Mouse (Mus musculus) forebrain, embryonic 11.5 days (tissue): ENCODE data around the gene Skap2. TPM values are rescaled to one million over a fixed set of nuclear protein-coding genes. Genes with fewer than 3 reads are reported as not detected.

ENCODE experiments used
- ATAC-seq: fragments of 200-750 bp; cut with Nextera tagmentation; replicated peaks from 2 replicates; pipeline ENCODE4 v1.8.0; 2017; ENCODE audit warnings: moderate TSS enrichment; ENCODE audit not compliant: low FRiP score
- DNase-seq: peaks from one replicate; pipeline ENCODE4 v3.0.0-alpha.2; 2017; ENCODE audit warnings: low spot score
- H3K27ac ChIP-seq: fragments of 300-500 bp; sonication (generic); 2 replicates; pipeline ENCODE4 v1.5.1; 2014; ENCODE audit warnings: low read depth, low read length
- H3K27me3 ChIP-seq: fragments of 300-500 bp; sonication (generic); 2 replicates; pipeline ENCODE4 v1.6.1; 2014; ENCODE audit warnings: mild to moderate bottlenecking, low read length, mixed read lengths; ENCODE audit not compliant: control insufficient read depth, insufficient read depth
- H3K36me3 ChIP-seq: fragments of 300-500 bp; sonication (generic); 2 replicates; pipeline ENCODE4 v1.6.1; 2014; ENCODE audit warnings: mild to moderate bottlenecking, low read length, moderate library complexity, mixed read lengths; ENCODE audit not compliant: control insufficient read depth, insufficient read depth
- H3K4me1 ChIP-seq: fragments of 300-500 bp; sonication (generic); replicated peaks from 2 replicates; pipeline ENCODE4 v1.6.1; 2014; ENCODE audit warnings: low read length, mixed read lengths; ENCODE audit not compliant: control insufficient read depth, insufficient read depth
- H3K4me2 ChIP-seq: fragments of 300-500 bp; sonication (generic); 2 replicates; pipeline ENCODE4 v1.6.1; 2014; ENCODE audit warnings: low read depth, mild to moderate bottlenecking, low read length, moderate library complexity, mixed read lengths; ENCODE audit not compliant: severe bottlenecking
- H3K4me3 ChIP-seq: fragments of 300-500 bp; sonication (generic); 2 replicates; pipeline ENCODE4 v1.5.1; 2014; ENCODE audit warnings: low read depth, low read length
- H3K9ac ChIP-seq: fragments of 300-500 bp; sonication (generic); 2 replicates; pipeline ENCODE4 v1.6.1; 2014; ENCODE audit warnings: low read length
- H3K9me3 ChIP-seq: fragments of 300-500 bp; sonication (generic); 2 replicates; pipeline ENCODE4 v1.6.1; 2016; ENCODE audit warnings: low read length, mixed read lengths; ENCODE audit not compliant: control insufficient read depth
- WGBS: fragments of 180-500 bp; shearing (Covaris S2); extraction: QIAGEN DNeasy Blood & Tissue Kit; methylation state at CpG from one replicate; pipeline ENCODE4 v1.1.7; 2014; 5-methylcytosine and 5-hydroxymethylcytosine counted together
- polyA plus RNA-seq: library from polyadenylated mRNA; unstranded; fragments of >200 nt; fragmentation: Nextera tagmentation; extraction: Ambion mirVana; gene quantifications from 2 replicates; pipeline ENCODE4 v1.2.1, GENCODE M21; 2014

The Skap2 gene
- polyA plus RNA-seq, 1 experiment from 2014 or later, result 7.7 TPM

DNA sequence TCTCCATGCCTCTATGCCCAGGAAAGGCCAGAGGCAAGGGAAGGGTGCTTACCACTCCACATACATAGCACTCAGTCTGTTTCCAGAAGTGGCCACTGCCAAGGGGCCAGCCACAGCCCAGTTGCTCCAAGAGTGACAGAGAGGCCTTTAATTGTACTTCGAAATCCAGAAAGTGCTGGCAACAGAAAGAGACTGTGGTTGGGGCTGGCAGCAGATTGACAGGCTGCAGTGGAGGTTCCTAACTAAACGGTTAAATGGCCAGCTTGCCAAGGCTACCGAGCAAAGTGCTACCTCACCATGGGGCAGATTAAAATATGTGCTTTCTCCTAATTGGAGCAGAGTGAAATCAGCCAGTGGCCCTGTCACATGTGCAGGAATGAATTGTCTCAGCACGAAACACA, 186.7 kb downstream of the Skap2 start:
- H3K27ac ChIP-seq, result no peak overlapping the region

DNA sequence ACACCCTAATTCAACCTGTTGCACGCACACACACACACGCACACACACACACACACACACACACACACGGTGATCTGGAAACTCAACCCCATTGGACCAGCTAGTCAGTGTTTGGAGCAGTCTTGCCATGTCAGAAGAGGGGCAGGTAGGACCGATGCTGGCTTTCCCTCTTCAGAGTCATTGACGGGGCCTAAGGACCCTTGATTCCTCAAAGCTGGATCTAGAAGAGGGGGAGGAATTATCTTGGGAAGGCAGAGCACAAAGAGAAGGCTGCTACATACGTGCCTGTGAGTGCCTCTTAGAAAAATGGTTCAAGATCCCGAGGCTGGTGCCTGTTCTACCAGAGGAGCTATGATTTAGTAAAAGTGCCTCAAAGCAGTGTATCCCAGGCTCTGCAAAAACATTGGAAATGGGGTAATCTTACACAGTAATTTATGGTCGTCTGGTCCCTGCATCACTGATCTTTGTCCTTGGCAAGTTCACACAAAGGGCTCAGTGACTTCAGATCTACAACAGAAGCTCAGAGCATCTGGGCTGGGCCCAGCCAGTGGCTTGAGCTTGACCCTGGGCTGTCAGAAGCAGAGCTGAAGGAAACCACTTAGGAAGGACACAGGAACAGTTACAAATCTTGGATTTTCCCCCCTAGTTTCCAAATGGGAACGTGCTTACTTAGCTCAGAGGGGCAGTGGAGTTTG, 188.1 kb downstream of the Skap2 start:
- no peak overlapping the region for H3K4me2 ChIP-seq
- ATAC-seq (no peak), DNase-seq (no peak)
- no peaks in the 10 kb centered on the region for H3K9me3 ChIP-seq
- 82% methylated on average over 9 of the region's 9 CpGs for WGBS
- H3K36me3 ChIP-seq, result no peaks in the 10 kb centered on the region
- H3K4me3 ChIP-seq, result no peak overlapping the region
- 0 out of 2 replicates have a peak, but pooled peaks cover 3% of the 10 kb centered on the region for H3K4me1 ChIP-seq
- H3K27ac ChIP-seq, result no peak overlapping the region
- no peaks in the 10 kb centered on the region for H3K27me3 ChIP-seq
- H3K9ac ChIP-seq, result no peak overlapping the region

More for the DNA sequence above, 186.7 kb downstream of the Skap2 start:
- Histone ChIP-seq H3K27me3 (no peaks in the 10 kb centered on the region), H3K9me3 (no peaks in the 10 kb centered on the region), H3K4me1 (0 out of 2 replicates have a peak, but pooled peaks cover 3% of the 10 kb centered on the region), H3K9ac (no peak overlapping the region), H3K36me3 (no peaks in the 10 kb centered on the region), H3K4me3 (no peak overlapping the region), H3K4me2 (no peak overlapping the region)
- ATAC-seq (no peak), DNase-seq (no peak)
- 42% methylated on average over 4 of the region's 4 CpGs for WGBS

DNA sequence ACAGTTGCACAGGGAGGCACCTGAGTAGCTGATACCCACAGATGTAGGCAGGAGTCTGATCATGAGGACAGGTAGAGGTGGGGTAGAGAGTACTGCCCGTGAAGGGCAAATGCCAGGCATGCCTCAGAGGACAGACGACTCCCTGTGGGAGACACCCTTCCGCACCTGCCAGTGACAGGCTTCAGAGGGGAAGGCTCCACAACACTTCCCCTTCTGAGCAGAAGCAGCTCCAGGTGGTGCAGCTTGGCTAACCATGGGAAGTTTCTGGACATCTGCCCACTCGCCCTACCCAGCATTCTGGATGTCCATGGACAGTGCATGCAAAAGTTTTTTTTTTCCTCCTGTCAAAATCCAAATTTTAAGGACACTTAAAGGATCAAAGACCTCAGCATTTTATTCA, 190.3 kb downstream of the Skap2 start:
- H3K9me3 ChIP-seq, result peaks cover 3% of the 10 kb centered on the region; the same call in 1 of the 2 replicates
- no peak overlapping the region for H3K27ac ChIP-seq
- 80% methylated on average over 4 of the region's 4 CpGs for WGBS
- H3K9ac ChIP-seq, result no peak overlapping the region
- no peaks in the 10 kb centered on the region for H3K27me3 ChIP-seq
- H3K4me3 ChIP-seq, result no peak overlapping the region
- 0 out of 2 replicates have a peak, but pooled peaks cover 3% of the 10 kb centered on the region for H3K4me1 ChIP-seq
- no peak for DNase-seq
- H3K36me3 ChIP-seq, result no peaks in the 10 kb centered on the region
- ATAC-seq, result no peak
- no peak overlapping the region for H3K4me2 ChIP-seq

DNA sequence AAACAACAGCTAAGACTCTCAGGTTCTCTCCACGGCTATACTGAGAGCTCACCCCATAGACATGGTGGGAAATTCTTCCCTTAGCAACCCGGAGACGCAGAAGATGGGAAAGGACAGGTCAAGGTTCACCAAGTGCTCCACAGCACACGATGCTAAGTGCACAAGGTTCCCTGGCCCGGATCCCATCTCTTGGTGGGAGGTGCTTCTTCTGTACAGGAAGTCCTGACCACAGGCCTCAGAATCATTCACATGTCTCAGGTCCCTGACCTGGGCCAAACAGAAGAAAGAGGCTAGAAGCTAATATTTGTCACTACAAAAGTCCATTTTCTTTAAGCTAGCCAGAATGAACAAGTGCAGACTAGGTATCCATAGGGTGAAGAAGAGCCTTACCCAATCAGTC, 191.5 kb downstream of the Skap2 start:
- DNase-seq (no peak), ATAC-seq (no peak)
- peaks cover 3% of the 10 kb centered on the region; the same call in 1 of the 2 replicates for H3K9me3 ChIP-seq
- no peak overlapping the region for H3K27ac ChIP-seq
- WGBS, result 83% methylated on average over 5 of the region's 5 CpGs
- no peak overlapping the region for H3K9ac ChIP-seq
- no peak overlapping the region for H3K4me2 ChIP-seq
- no peaks in the 10 kb centered on the region for H3K27me3 ChIP-seq
- no peaks in the 10 kb centered on the region for H3K36me3 ChIP-seq
- 0 out of 2 replicates have a peak, but pooled peaks cover 3% of the 10 kb centered on the region for H3K4me1 ChIP-seq
- no peak overlapping the region for H3K4me3 ChIP-seq

DNA sequence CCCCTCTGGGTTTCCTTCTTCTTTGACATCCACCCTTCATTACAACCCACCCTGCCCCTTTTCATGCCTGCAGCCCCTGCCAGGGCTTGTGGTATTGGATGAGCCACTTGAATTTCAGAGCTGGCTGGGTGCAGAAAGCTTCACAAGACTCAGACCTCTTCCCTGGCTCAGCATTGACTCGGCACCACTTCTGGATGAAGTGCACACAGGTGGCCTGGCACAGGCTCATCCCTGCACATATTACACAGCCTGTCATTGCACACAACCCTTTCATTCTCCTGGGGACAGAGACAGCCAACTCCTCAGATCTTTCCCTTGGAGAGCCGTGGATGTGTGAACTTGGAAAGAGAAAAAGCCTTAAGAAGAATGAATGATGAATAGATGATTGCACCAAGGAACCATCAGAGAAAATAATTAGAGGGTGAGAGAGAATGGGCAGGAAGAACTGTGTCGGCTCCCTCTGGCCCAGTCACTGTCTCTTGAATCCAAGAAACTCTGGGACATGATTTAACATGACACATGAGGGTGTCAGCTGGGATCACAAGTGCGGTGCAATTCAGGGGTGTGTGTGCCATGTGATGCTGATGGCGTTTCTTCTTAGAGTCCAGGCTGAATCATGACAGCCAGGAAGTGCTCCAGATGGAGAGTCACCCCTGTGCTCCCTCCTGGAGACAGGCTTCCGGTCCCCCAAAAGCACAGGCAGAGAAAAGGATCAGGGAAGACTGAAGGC, 195.3 kb downstream of the Skap2 start:
- no peak overlapping the region for H3K9ac ChIP-seq
- 86% methylated on average over 6 of the region's 6 CpGs for WGBS
- H3K4me1 ChIP-seq, result no peaks in the 10 kb centered on the region
- no peak overlapping the region for H3K4me2 ChIP-seq
- DNase-seq, result no peak
- H3K9me3 ChIP-seq, result peaks cover 3% of the 10 kb centered on the region; the same call in 1 of the 2 replicates
- ATAC-seq, result no peak
- no peak overlapping the region for H3K4me3 ChIP-seq
- H3K27me3 ChIP-seq, result no peaks in the 10 kb centered on the region
- H3K27ac ChIP-seq, result no peak overlapping the region
- no peaks in the 10 kb centered on the region for H3K36me3 ChIP-seq

DNA sequence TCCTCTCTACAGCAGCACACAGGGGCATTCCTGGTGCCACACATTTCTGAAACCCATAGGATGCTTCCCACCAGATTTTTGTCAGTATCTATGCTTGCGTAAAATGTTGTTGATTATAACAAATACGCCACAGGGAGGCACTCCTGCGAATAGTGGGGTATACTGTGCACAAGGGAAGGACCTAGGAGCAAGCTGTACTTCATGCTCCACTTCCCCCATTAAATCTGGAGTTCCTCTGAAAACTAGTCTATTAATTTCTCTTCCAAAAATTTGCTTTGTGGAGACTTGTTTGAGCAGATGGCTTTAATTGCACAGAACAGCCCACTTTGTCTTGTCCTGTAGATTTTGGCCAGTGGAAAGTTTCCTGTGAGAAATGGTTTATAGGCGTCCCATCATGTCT, 201.4 kb downstream of the Skap2 start:
- Histone ChIP-seq H3K9me3 (no peaks in the 10 kb centered on the region; the same call in 1 of the 2 replicates), H3K4me2 (no peak overlapping the region), H3K4me3 (no peak overlapping the region), H3K27me3 (no peaks in the 10 kb centered on the region), H3K4me1 (no peaks in the 10 kb centered on the region), H3K27ac (no peak overlapping the region), H3K9ac (no peak overlapping the region), H3K36me3 (no peaks in the 10 kb centered on the region)
- WGBS, result 91% methylated on average over 4 of the region's 4 CpGs
- ATAC-seq (no peak), DNase-seq (no peak)

DNA sequence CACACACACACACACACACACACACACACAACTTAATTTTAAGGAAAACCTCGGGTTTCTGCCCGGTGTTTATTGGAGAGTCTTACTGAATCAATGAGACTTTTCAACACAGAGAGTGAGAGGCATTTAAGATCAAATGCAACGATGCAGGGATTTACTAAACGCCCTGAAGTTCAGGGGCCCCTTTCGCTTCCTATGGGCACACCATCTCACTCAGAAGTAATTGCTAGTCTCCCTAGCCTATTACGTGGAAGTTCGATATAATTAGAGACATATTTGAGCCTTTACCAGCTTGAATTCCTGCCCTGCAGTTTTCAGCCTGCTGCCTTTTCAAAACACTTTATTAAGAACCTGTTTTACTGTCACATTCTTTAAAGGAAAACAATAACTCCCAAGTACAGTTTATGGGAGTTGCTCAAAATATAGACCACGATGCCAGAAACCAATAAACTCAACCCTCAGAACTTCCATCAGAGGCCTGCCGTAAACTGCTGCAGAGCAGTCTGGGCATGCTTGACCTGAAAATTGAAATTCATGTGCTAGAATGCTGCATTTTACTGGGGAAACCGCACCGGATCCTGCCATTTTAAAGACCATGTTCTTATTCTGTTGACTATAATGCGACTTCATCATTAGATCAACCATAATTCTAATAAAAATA, 203.1 kb downstream of the Skap2 start:
- Histone ChIP-seq H3K4me2 (no peak overlapping the region), H3K27ac (no peak overlapping the region), H3K27me3 (no peaks in the 10 kb centered on the region), H3K9ac (no peak overlapping the region), H3K4me1 (no peaks in the 10 kb centered on the region), H3K36me3 (no peaks in the 10 kb centered on the region), H3K9me3 (no peaks in the 10 kb centered on the region; the same call in 1 of the 2 replicates), H3K4me3 (no peak overlapping the region)
- 77% methylated on average over 12 of the region's 12 CpGs for WGBS
- DNase-seq (no peak), ATAC-seq (no peak)

DNA sequence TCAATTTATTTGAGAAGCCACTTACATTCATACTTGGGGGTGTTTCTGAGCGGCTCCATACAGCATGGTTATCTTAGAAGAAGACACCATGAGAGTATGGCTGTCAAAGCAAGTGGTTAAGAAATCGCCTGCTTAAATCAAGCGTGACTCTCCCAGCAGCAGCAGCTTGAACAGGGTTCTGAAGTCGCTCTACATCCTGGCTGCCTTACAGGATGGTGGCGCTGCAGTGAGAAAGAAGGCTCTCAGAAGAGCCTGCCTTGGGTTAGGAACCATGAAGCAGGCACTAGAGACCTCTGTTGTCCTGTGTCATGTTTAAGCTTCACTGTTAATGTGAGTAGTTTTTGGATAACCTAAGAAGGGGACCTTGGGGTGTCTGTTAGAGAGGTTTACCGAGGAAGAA, 204.3 kb downstream of the Skap2 start:
- WGBS, result 68% methylated on average over 6 of the region's 6 CpGs
- Histone ChIP-seq H3K9ac (no peak overlapping the region), H3K27me3 (no peaks in the 10 kb centered on the region), H3K9me3 (no peaks in the 10 kb centered on the region; the same call in 1 of the 2 replicates), H3K36me3 (no peaks in the 10 kb centered on the region), H3K4me1 (no peaks in the 10 kb centered on the region), H3K27ac (no peak overlapping the region), H3K4me2 (no peak overlapping the region), H3K4me3 (no peak overlapping the region)
- DNase-seq (no peak), ATAC-seq (no peak)
